Mouse (Mus musculus) left cerebral cortex, postnatal 4 days (tissue): Measurements from ENCODE around the gene Hoxc9. TPM values are rescaled to one million over a fixed set of nuclear protein-coding genes. Genes with fewer than 3 reads are reported as not detected.

Experiments used
- DNase-seq: peaks from one replicate; pipeline ENCODE4 v3.0.0-alpha.2; 2022
- intact Hi-C: fragments of 180-260 bp; cut with DNase I; formaldehyde crosslinking; loops from one replicate; pipeline ENCODE4 v1.15.1; 2025
- total RNA-seq, 2 experiments: library from RNA; stranded (reverse); gene quantifications; 2 replicates each; pipeline ENCODE4 v1.2.3; 2021

Hoxc9 gene
- total RNA-seq, 2 experiments from 2014 or later, result not detected

DNA sequence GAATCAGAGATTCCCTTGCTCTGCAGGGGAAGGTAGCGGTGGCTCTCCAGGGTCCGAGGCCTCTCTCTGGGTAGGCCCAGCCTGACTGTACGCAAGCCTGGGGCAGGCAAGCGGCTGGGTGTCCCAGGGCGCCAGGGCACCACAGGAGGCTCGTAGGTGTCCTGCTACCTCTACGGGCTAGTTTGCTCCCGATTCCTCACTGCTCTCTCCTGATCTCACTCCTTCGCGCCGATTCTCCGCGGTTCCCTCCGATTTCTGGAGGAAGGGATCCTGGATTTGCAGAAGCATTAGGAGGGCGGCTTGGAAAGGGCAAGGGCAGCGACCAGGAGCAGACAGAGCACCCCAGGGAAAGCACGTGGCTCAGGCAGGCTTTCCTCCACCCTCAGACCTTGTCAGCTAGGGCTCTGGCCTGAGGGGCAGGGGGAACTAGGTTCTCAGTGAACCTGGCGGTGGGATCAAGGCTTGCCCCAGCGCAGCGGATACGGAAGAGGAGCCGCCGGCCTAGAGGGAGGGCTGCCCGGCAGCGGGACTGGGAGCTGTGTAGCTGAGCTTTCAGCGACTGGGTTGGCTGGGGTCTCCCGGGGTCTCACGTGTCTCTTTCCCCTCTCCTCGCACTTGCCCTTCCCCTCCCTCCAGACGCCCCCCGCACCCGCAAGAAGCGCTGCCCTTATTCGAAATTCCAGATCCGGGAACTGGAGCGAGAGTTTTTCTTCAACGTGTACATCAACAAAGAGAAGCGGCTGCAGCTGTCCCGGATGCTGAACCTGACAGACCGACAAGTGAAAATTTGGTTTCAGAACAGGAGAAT, 20.2 kb upstream of the Hoxc9 start:
- intact Hi-C loops, result no loop called here
- no peak for DNase-seq

GRCm38 (mm10) chr15:102956906-102957305, 19.3 kb upstream of the Hoxc9 start:
- DNase-seq, result no peak
- intact Hi-C loops, result no loop called here

DNA sequence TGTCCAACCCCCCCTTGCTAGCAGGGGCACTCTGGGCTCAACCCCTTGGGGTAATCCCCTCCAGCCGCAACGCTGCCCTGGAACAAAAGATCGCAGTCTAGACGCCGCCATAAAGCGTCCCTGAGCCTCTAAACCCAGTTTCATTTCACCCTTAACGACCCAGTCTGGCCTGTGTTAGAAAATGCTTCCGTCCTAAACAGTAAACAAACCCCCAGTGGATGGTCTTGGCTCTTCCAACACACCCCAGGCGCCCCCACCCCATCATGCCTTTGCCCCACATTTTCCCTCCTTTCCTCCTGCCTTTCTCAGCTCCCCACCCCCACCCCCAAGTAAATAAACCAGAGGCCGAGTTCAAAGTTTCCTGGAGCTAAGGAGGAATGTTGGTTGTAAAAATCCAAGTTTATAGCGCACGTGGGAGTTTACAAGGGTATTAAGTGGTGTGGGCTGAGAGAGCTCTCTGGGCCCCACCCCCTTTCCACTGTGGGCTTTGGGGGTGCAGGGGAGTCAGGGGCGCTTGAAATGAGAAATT, 16.5 kb upstream of the Hoxc9 start:
- DNase-seq, result no peak
- intact Hi-C loops, result no loop called here

DNA sequence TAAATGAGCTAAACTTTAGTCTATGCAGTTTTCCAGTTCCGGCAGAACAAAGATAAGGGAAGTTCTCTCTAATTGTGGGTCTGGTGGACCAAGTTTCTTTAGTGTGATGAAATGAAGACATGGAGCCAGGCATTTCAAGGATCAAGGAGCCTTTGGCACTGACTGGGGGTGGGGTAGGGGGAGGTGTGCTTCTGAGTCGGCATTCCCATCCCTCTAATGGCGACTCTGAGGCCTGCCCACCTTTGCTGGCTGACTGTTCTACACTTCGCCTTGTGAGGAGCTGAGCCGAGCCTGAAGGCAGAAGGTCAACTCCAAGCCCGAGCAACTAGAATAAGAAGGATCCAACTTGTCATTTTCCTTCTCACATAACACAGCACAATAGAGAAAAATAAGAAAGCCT, 14.5 kb upstream of the Hoxc9 start:
- no peak for DNase-seq
- intact Hi-C loops, result no loop called here

GRCm38 (mm10) chr15:102962492-102962891, 13.7 kb upstream of the Hoxc9 start:
- intact Hi-C loops, result no loop called here
- no peak for DNase-seq

DNA sequence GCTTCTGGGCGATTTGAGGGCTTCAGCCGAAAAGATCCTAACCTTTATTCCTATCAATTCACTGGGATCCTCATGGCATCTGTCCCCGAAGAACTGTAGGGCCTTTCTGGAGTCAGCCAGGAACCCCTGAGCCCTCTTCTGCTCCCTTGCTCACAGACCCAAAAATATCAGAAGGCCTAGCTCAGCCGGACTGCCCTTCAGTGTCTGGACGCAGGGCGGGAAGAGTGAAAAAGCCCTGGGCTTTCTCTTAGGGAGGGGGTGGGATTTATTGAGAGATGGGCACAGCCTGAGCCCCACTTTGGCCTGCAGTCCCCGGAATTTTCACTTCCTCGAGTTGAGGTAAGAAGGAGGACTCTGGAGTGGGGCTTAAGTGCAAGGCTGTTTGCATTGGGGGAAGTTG, 13.0 kb upstream of the Hoxc9 start:
- DNase-seq, result no peak
- intact Hi-C loops, result no loop called here

DNA sequence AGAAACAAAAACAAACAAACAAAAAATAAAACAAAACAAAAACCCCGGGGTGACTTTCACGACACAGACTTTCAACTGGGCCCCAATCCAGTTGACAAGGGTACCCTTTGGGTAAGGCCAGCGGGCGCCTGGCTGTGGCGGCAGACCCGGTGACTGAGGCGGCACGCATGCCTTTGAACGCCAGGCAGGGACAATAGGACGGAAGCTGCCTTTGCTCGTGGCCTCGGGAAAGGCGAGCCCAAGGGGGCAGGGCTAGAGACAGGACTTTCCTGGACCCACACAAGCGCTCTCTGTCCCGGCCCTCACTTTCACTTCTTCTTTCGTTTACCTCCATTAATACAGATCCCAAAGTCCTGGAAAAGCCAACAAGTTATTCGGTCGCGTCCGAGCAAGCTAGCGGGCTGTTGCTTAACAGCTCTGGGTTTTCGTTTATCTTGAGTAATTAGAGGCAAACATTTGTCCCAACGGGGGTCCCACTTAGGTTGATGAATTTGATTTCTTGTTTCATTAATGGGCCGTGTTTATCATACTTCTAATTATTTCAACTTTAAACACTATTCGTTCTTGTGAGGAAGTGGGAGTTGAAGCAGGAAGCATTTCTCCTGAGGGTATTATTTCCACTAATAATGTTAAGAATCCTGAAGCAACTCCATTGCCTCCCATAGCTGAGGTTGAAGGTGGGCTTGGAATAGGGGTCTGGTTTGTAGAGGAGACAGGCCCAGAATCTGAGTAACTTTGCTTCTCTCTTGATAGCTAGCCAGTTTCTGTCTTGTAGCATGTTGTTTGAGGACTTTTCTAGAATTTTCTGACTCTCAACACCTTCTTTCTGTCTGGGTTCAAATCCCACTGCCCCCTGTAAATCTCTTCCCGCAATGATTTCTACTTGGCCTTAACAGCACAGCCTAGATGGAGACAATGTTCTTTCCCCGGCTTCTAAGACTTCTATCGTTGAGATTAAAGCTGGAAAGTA, 12.3 kb upstream of the Hoxc9 start:
- intact Hi-C loops, result no loop called here
- no peak for DNase-seq

DNA sequence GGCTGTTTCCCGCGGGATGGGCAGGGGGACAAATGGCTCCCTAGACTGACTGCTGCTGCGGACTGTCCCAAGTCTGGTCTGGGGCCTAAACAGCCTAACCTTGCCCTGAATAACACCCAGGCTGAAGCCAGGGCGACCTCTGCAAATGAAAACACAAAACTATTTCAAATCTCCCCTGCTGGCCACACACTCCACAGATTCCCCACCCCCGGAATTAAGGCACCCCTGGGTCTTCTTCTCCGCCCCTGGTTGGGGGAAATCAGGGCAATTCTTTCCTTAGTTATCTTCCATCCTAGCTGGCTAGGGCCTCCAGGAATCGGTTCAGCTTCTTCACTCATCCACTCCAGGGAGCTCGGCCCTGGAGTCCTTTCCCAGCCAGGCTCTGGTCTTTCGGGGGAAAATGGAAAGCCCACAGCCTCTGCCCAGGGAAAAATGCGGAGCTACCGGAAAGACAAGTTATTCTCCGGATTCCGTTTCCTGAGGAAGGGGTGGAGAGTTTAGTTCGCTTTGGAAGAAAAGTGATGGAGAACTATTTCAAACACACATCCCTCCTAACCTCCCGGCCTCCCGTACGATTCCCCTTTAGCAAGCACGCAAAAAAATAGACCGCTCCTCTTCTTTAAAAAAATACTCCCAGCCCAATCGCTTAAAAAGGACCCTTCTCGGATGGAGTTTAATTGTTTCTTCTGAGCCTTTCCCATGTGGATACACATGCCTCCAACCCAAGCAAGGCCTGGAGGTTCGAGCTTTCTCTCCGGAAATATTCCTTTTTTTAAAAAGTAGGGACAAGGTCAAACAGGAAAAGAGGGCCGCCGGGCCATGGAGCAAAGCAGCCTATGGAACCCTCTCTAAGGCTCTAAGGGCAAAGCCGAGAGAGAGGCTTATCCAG, 11.0 kb upstream of the Hoxc9 start:
- DNase-seq, result no peak
- intact Hi-C loops, result no loop called here

GRCm38 (mm10) chr15:102965892-102966775, 10.1 kb upstream of the Hoxc9 start:
- intact Hi-C loops, result no loop called here
- peak; percentile 71 for DNase-seq

DNA sequence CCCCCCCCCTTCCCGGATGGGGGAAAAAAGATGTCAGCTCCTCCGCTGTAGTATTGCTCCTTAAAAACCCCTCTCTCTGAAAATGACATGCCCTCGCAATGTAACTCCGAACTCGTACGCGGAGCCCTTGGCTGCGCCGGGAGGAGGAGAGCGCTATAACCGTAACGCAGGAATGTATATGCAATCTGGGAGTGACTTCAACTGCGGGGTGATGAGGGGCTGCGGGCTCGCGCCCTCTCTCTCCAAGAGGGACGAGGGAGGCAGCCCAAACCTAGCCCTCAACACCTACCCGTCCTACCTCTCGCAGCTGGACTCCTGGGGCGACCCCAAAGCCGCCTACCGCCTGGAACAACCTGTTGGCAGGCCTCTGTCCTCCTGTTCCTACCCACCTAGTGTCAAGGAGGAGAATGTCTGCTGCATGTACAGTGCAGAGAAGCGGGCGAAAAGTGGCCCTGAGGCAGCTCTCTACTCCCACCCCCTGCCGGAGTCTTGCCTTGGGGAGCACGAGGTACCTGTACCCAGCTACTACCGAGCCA, 9.4 kb upstream of the Hoxc9 start, which contains the start of gene Hoxc10:
Gene Hoxc10, plus strand, starts transcription at position 21 of the 536 bp plus-strand sequence.
- intact Hi-C loops, result no loop called here
- no peak for DNase-seq

DNA sequence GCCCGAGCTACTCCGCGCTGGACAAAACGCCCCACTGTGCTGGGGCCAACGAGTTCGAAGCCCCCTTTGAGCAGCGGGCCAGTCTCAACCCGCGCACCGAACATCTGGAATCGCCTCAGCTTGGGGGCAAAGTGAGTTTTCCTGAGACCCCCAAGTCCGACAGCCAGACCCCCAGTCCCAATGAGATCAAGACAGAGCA, 9.0 kb upstream of the Hoxc9 start, which contains the start of gene Hoxc5:
Gene Hoxc5, plus strand, starts transcription at position 132 of the 199 bp plus-strand sequence.
- DNase-seq, result no peak
- intact Hi-C loops, result no loop called here

DNA sequence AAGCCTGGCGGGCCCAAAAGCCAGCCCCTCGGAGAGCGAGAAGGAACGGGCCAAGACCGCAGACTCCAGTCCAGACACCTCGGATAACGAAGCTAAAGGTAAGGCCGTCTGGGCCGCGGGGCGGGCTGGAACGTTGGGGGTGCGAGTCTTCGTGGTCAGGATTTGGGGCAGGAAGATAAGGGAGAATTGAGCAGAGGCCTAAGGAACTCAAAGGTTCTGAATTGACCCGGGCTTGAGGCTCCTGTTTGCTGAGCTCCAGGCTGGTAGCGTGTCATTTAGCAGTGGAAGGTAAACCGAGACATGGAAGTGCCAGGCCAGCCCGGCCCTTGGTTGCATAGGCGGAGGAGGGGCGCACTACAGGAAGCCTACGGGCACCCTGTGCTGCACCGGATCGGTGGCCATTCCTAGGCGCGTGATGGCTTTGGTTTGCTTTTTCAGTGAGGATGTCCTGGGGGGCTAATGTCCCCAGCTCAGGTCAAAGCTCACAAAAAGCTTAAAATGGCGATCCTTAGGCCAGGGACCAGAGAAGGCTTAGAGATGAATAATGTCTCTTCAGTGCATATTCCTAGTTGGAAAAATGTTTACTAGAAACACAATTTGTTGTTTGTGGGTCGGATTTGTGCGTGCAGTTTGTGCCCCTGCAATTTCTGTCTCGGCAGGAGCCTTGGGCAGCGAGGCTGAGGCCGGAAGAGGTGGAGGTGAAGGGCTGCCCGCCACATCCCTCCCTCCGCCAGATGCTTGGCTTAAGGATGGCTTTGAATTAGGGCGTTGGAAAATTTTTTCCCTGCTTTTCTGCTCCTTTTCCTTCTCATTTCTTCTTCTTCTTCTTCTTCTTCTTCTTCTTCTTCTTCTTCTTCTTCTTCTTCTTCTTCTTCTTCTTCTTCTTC, 8.5 kb upstream of the Hoxc9 start:
- no peak for DNase-seq

GRCm38 (mm10) chr15:102969296-102969695, 6.9 kb upstream of the Hoxc9 start:
- DNase-seq, result no peak
- intact Hi-C loops, result no loop called here

More for the DNA sequence above, 8.5 kb upstream of the Hoxc9 start:
- intact Hi-C loops, result no loop called here

- DNase-seq, result no peak
- intact Hi-C loops, result loop anchor here (5.0 kb wide), 1 partner anchor 213 kb away; no protein-coding TSS in a partner anchor
These were observed 5.5 kb upstream of the Hoxc9 start for GRCm38 (mm10) chr15:102970740-102971139.

- DNase-seq, result no peak
- intact Hi-C loops, result loop anchor here (5.0 kb wide), 1 partner anchor 215 kb away; no protein-coding TSS in a partner anchor
These were observed 4.0 kb upstream of the Hoxc9 start for GRCm38 (mm10) chr15:102972254-102972653.

DNA sequence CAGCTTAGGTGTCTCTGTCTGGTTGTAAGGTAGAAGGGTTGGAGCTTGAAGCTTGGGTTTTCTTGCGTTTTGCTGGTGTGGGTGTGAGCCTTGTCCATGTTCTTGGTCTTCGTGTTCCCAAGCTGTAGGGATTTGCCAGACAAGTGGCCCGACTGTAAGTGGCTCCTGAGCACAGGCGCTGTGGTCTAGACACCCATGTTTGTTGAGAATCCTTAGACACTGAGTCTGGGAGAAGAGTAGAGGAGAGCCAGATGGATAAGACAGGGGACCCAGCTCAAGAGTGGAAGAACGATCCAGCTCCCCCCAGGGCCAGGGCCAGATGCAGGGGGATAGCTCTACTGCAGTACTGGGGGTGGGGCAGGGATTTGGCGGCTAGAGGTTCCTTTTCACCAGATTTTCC, 3.5 kb upstream of the Hoxc9 start:
- intact Hi-C loops, result loop anchor here (5.0 kb wide), 1 partner anchor 215 kb away; no protein-coding TSS in a partner anchor
- no peak for DNase-seq

DNA sequence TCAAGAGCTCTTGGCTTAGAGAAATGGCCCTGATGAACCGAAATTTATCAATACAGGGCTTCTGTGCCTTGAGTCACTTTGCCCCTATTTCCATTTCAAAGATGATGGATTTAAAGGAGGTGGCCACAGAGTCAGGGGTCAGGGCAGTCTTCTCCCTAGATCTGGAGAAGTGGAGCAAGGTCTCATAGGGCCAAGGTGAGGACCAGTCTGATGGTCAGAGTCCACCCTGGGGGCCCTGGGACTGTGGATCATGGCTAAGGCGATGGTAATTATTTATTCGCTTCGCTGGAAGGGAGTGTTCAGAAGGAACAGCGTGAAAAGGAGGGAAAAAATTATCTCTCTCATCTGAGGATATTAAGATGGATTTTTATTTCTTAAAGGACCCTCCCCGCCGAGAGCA, 1.2 kb upstream of the Hoxc9 start:
- DNase-seq, result no peak
- intact Hi-C loops, result no loop called here

- DNase-seq, result no peak
These were observed 539 bp upstream of the Hoxc9 start for GRCm38 (mm10) chr15:102975688-102976111.

More at GRCm38 (mm10) chr15:102975688-102976111, 539 bp upstream of the Hoxc9 start:
- intact Hi-C loops, result no loop called here
